Mouse (Mus musculus): ENCODE results near the gene Ust. TPM values are rescaled to one million over a fixed set of nuclear protein-coding genes. Genes with fewer than 3 reads are reported as not detected.

Ust gene
- total RNA-seq, 2 experiments from 2014 or later = 7.8 to 9.0 TPM

- DNase-seq (ENCODE audit: low spot score in 2 of 2) = no peak
Observed at GRCm38 (mm10) chr10:8505346-8506246, 13.0 kb downstream of the Ust start.

- no peak for DNase-seq (ENCODE audit: low spot score in 2 of 2)
Observed at GRCm38 (mm10) chr10:8504832-8505231, 13.8 kb downstream of the Ust start.

- DNase-seq (ENCODE audit: low spot score in 2 of 2) = no peak
Observed at GRCm38 (mm10) chr10:8498951-8499891, 19.4 kb downstream of the Ust start.

- no peak for DNase-seq (ENCODE audit: low spot score in 2 of 2)
Observed at GRCm38 (mm10) chr10:8495543-8496141, 23.0 kb downstream of the Ust start.

- no peak for DNase-seq (ENCODE audit: low spot score in 2 of 2)
Observed at GRCm38 (mm10) chr10:8491909-8492591, 26.6 kb downstream of the Ust start.

- DNase-seq (ENCODE audit: low spot score in 2 of 2) = no peak
Observed at GRCm38 (mm10) chr10:8487388-8487787, 31.2 kb downstream of the Ust start.

GRCm38 (mm10) chr10:8484487-8484886 lies 34.1 kb downstream of the Ust start:
- DNase-seq (ENCODE audit: low spot score in 2 of 2) = no peak

- no peak for DNase-seq (ENCODE audit: low spot score in 2 of 2)
Observed at GRCm38 (mm10) chr10:8482779-8483178, 35.8 kb downstream of the Ust start.

- DNase-seq (ENCODE audit: low spot score in 2 of 2) = no peak
Observed at GRCm38 (mm10) chr10:8479779-8480178, 38.8 kb downstream of the Ust start.

- no peak for DNase-seq (ENCODE audit: low spot score in 2 of 2)
Observed at GRCm38 (mm10) chr10:8477936-8478335, 40.7 kb downstream of the Ust start.

- DNase-seq (ENCODE audit: low spot score in 2 of 2) = no peak
Observed at GRCm38 (mm10) chr10:8471995-8472394, 46.6 kb downstream of the Ust start.

- no peak for DNase-seq (ENCODE audit: low spot score in 2 of 2)
Observed at GRCm38 (mm10) chr10:8471012-8471411, 47.6 kb downstream of the Ust start.

GRCm38 (mm10) chr10:8469516-8469915 lies 49.1 kb downstream of the Ust start:
- DNase-seq (ENCODE audit: low spot score in 2 of 2) = no peak

GRCm38 (mm10) chr10:8468651-8469386 lies 49.8 kb downstream of the Ust start:
- no peak for DNase-seq (ENCODE audit: low spot score in 2 of 2)

GRCm38 (mm10) chr10:8465918-8466317 lies 52.7 kb downstream of the Ust start:
- DNase-seq (ENCODE audit: low spot score in 2 of 2) = no peak

GRCm38 (mm10) chr10:8465216-8465615 lies 53.4 kb downstream of the Ust start:
- DNase-seq (ENCODE audit: low spot score in 2 of 2) = no peak

- DNase-seq (ENCODE audit: low spot score in 2 of 2) = no peak
Observed at GRCm38 (mm10) chr10:8461372-8461771, 57.3 kb downstream of the Ust start.

GRCm38 (mm10) chr10:8454711-8455110 lies 63.9 kb downstream of the Ust start:
- DNase-seq (ENCODE audit: low spot score in 2 of 2) = no peak

GRCm38 (mm10) chr10:8447681-8448080 lies 70.9 kb downstream of the Ust start:
- no peak for DNase-seq (ENCODE audit: low spot score in 2 of 2)

- DNase-seq (ENCODE audit: low spot score in 2 of 2) = no peak
Observed at GRCm38 (mm10) chr10:8446972-8447371, 71.7 kb downstream of the Ust start.
